Mouse (Mus musculus) stomach, embryonic 14.5 days (tissue): ENCODE results near the gene Kcnt1. TPM values are rescaled to one million over a fixed set of nuclear protein-coding genes. Genes with fewer than 3 reads are reported as not detected.

Source experiments
- ATAC-seq: fragments of 200-750 bp; cut with Nextera tagmentation; 2 replicates; pipeline ENCODE4 v1.8.0; 2017; ENCODE audit warnings: low read depth, moderate TSS enrichment; ENCODE audit not compliant: insufficient number of reproducible peaks, insufficient read depth, low FRiP score
- H3K27ac ChIP-seq: fragments of 300-500 bp; sonication (generic); 2 replicates; pipeline ENCODE4 v1.5.1; 2014; ENCODE audit warnings: mild to moderate bottlenecking, low read length, moderate library complexity, mixed read lengths
- H3K27me3 ChIP-seq: fragments of 300-500 bp; sonication (generic); 2 replicates; pipeline ENCODE4 v1.6.1; 2014; ENCODE audit warnings: low read length, control low read depth, mixed read lengths; ENCODE audit not compliant: control insufficient read depth, insufficient read depth
- H3K36me3 ChIP-seq: fragments of 300-500 bp; sonication (generic); 2 replicates; pipeline ENCODE4 v1.6.1; 2014; ENCODE audit warnings: mild to moderate bottlenecking, control low read depth, low read length, moderate library complexity, mixed read lengths; ENCODE audit not compliant: control insufficient read depth, insufficient read depth
- H3K4me1 ChIP-seq: fragments of 300-500 bp; sonication (generic); 2 replicates; pipeline ENCODE4 v1.6.1; 2014; ENCODE audit warnings: low read length, control low read depth, mixed read lengths; ENCODE audit not compliant: control insufficient read depth, insufficient read depth
- H3K4me2 ChIP-seq: fragments of 300-500 bp; sonication (generic); replicated peaks from 2 replicates; pipeline ENCODE4 v1.6.1; 2014; ENCODE audit warnings: low read depth, low read length, control low read depth
- H3K4me3 ChIP-seq: fragments of 300-500 bp; sonication (generic); 2 replicates; pipeline ENCODE4 v1.5.1; 2014; ENCODE audit warnings: low read depth, low read length, control low read depth
- H3K9ac ChIP-seq: fragments of 300-500 bp; sonication (generic); replicated peaks from 2 replicates; pipeline ENCODE4 v1.6.1; 2014; ENCODE audit warnings: low read depth, mild to moderate bottlenecking, control low read depth, low read length, moderate library complexity, mixed read lengths
- H3K9me3 ChIP-seq: fragments of 300-500 bp; sonication (generic); 2 replicates; pipeline ENCODE4 v1.6.1; 2016; ENCODE audit warnings: low read depth, low read length, control low read depth; ENCODE audit not compliant: control insufficient read depth
- WGBS: fragments of 180-500 bp; shearing (Covaris S2); extraction: QIAGEN DNeasy Blood & Tissue Kit; methylation state at CpG from one replicate; pipeline ENCODE4 v1.1.7; 2014; 5-methylcytosine and 5-hydroxymethylcytosine counted together
- polyA plus RNA-seq: library from polyadenylated mRNA; unstranded; fragments of >200 nt; fragmentation: Nextera tagmentation; extraction: Ambion mirVana; gene quantifications from 2 replicates; pipeline ENCODE4 v1.2.1, GENCODE M21; 2014

The Kcnt1 gene
- polyA plus RNA-seq, 1 experiment from 2014 or later, result 0.80 TPM

GRCm38 (mm10) chr2:25862696-25863270 lies 751 bp upstream of the Kcnt1 start:
- H3K27ac ChIP-seq, result no peak overlapping the region
- no peaks in the 10 kb centered on the region for H3K9me3 ChIP-seq
- H3K9ac ChIP-seq, result no peak overlapping the region
- peak overlapping the region; percentile 38; the same call in 1 of the 2 replicates for H3K4me3 ChIP-seq
- H3K36me3 ChIP-seq, result no peaks in the 10 kb centered on the region
- H3K4me2 ChIP-seq, result peak overlapping the region; percentile 95
- 51% methylated on average over 5 of the region's 5 CpGs for WGBS
- peaks cover 7% of the 10 kb centered on the region for H3K4me1 ChIP-seq
- no peak for ATAC-seq
- peaks cover 4% of the 10 kb centered on the region; the same call in 1 of the 2 replicates for H3K27me3 ChIP-seq

DNA sequence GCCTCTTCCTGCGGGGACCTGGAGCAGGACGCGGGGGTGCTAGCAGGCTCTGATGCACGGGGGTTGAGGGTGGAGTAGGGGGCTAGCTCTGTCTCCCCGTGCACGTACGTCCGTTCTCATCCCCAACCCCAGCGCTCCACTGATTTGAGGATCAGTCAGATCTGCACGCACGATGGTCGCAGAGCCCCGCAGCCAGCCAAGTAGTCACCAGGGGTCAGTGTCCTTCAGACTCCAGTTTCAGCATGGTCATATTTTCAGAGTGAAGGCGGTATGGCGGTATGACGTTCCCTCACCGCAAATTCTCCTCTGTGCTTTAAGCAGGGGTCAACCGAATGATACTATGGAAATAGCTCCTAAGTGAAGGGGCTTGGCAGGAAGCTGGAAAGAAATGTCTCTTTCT lies 696 bp downstream of the Kcnt1 start:
- no peaks in the 10 kb centered on the region for H3K9me3 ChIP-seq
- H3K27me3 ChIP-seq, result peaks cover 4% of the 10 kb centered on the region; the same call in 1 of the 2 replicates
- 4% methylated on average over 18 of the region's 18 CpGs for WGBS
- peak overlapping the region; percentile 38; the same call in 1 of the 2 replicates for H3K4me3 ChIP-seq
- no peak overlapping the region for H3K9ac ChIP-seq
- no peaks in the 10 kb centered on the region for H3K36me3 ChIP-seq
- peak overlapping the region; percentile 95 for H3K4me2 ChIP-seq
- no peak for ATAC-seq
- no peak overlapping the region for H3K27ac ChIP-seq
- peaks cover 7% of the 10 kb centered on the region for H3K4me1 ChIP-seq

DNA sequence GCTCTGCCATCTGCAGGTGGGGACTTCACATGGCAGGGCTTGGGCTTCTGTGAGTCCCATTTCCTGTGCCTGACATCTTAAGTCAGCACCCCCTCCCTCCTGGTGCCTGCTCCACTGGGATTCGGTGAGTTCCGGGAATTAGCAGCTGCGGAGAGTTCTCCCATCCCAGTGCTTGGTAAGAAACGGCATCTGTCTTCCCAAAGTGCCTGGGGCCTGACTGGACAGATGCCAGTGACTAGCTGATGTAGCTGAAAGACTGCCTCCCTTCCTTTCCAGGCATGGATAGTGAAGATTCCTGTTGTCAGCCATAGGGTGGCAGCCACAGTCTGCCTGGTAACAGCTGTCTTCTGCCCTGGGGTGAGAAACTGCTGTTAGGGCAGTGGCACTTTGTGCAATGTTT lies 1.9 kb downstream of the Kcnt1 start:
- Histone ChIP-seq H3K4me2 (no peak overlapping the region), H3K9me3 (no peaks in the 10 kb centered on the region), H3K4me3 (no peak overlapping the region), H3K9ac (no peak overlapping the region), H3K27ac (no peak overlapping the region), H3K36me3 (no peaks in the 10 kb centered on the region), H3K27me3 (peaks cover 4% of the 10 kb centered on the region; the same call in 1 of the 2 replicates), H3K4me1 (peaks cover 7% of the 10 kb centered on the region)
- WGBS, result 16% methylated on average over 4 of the region's 4 CpGs
- ATAC-seq, result no peak

DNA sequence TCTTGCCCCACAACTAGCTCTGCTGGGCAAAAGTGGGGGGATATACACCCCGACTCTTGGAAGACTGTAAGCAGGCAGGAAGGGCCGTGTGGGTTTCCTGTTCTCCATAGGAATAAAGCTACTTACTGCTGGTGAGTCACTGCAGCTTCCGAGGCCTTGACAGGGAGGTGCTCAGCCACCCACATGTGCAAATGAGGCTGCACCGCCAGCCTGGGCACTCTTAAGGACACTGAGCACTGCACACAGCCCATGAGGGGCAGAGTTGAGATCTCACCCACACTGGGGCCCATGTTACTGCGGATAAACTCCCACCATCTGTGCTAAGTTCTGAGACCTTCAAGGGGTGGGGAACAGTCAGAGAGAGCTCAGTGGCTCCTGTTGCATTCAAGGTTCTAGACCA lies 3.1 kb downstream of the Kcnt1 start:
- no peak overlapping the region for H3K4me2 ChIP-seq
- peaks cover 7% of the 10 kb centered on the region for H3K4me1 ChIP-seq
- no peak for ATAC-seq
- no peak overlapping the region for H3K9ac ChIP-seq
- no peak overlapping the region for H3K4me3 ChIP-seq
- no peaks in the 10 kb centered on the region for H3K9me3 ChIP-seq
- no peak overlapping the region for H3K27ac ChIP-seq
- peaks cover 4% of the 10 kb centered on the region; the same call in 1 of the 2 replicates for H3K27me3 ChIP-seq
- H3K36me3 ChIP-seq, result no peaks in the 10 kb centered on the region
- WGBS, result 53% methylated on average over 5 of the region's 5 CpGs

DNA sequence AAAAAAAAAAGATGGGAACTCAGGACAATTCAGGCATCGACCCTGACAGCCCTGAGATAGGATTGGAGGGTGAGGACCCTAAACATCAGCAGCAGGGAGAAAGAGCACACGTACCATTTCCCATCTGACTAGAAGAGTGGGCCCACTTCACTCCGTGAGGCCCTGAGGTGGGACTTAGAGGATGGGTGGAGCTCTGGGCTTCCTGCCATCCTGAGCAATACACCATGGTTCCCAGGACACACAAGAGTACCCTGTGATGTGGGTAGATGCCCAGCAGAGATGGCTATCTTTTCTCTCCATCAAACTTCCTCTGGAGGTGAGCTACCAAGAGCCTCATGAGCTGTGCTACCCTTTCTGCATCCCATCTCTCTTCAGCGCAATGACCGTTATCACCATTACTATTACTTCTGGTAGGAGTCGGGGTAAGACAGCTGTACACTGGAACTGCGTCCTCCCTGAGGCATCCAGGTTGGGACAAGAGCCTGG lies 13.8 kb downstream of the Kcnt1 start:
- no peak overlapping the region for H3K9ac ChIP-seq
- H3K4me1 ChIP-seq, result peaks cover 4% of the 10 kb centered on the region; the same call in 1 of the 2 replicates
- ATAC-seq, result no peak
- H3K27ac ChIP-seq, result no peak overlapping the region
- peak overlapping the region; percentile 32 for H3K4me3 ChIP-seq
- H3K27me3 ChIP-seq, result peaks cover 24% of the 10 kb centered on the region
- peak overlapping the region; percentile 56 for H3K4me2 ChIP-seq
- no peaks in the 10 kb centered on the region for H3K9me3 ChIP-seq
- no peaks in the 10 kb centered on the region for H3K36me3 ChIP-seq
- WGBS, result 30% methylated on average over 7 of the region's 7 CpGs

DNA sequence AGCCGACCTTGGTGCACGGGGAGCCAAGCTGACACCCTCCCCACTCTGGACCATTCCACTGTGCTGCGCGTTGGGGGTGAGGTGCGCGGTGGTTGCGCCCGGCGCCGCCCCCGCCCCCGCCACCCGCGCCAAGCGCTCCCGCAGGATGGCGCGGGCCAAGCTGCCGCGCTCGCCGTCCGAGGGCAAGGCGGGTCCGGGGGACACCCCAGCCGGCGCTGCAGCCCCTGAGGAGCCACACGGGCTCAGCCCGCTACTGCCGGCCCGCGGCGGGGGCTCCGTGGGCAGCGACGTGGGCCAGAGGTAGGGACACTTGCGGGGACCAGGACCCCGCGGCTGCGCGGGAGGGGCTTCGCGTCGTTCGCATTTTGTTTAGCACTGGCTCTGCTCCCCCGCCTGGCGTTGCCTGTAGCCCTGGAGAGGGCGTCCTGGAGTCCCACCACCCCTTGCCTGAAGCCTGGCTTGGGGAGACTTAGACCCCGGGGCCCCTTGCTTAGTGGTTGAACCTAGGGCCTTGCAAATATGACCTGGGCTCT lies 14.3 kb downstream of the Kcnt1 start:
- 3% methylated on average over 44 of the region's 49 CpGs for WGBS
- peak overlapping the region; percentile 56 for H3K4me2 ChIP-seq
- no peak overlapping the region for H3K27ac ChIP-seq
- peaks cover 4% of the 10 kb centered on the region; the same call in 1 of the 2 replicates for H3K4me1 ChIP-seq
- H3K9ac ChIP-seq, result no peak overlapping the region
- no peaks in the 10 kb centered on the region for H3K9me3 ChIP-seq
- no peak for ATAC-seq
- H3K4me3 ChIP-seq, result peak overlapping the region; percentile 32
- peaks cover 24% of the 10 kb centered on the region for H3K27me3 ChIP-seq
- no peaks in the 10 kb centered on the region for H3K36me3 ChIP-seq

- no peak for ATAC-seq
- peaks cover 24% of the 10 kb centered on the region for H3K27me3 ChIP-seq
Measured at GRCm38 (mm10) chr2:25878516-25878915, 15.0 kb downstream of the Kcnt1 start.

GRCm38 (mm10) chr2:25879061-25879460 lies 15.5 kb downstream of the Kcnt1 start:
- no peak for ATAC-seq
- H3K27me3 ChIP-seq, result peaks cover 24% of the 10 kb centered on the region
- H3K9ac ChIP-seq, result no peak overlapping the region
- no peaks in the 10 kb centered on the region for H3K9me3 ChIP-seq
- peaks cover 4% of the 10 kb centered on the region; the same call in 1 of the 2 replicates for H3K4me1 ChIP-seq
- 73% methylated on average over 4 of the region's 4 CpGs for whole genome bisulfite sequencing
- H3K36me3 ChIP-seq, result no peaks in the 10 kb centered on the region
- no peak overlapping the region for H3K4me3 ChIP-seq
- no peak overlapping the region for H3K4me2 ChIP-seq
- no peak overlapping the region for H3K27ac ChIP-seq

More at GRCm38 (mm10) chr2:25878516-25878915, 15.0 kb downstream of the Kcnt1 start:
- no peak overlapping the region for H3K4me2 ChIP-seq
- no peaks in the 10 kb centered on the region for H3K9me3 ChIP-seq
- no peak overlapping the region for H3K9ac ChIP-seq
- 83% methylated on average over 2 of the region's 2 CpGs for WGBS
- no peak overlapping the region for H3K27ac ChIP-seq
- H3K36me3 ChIP-seq, result no peaks in the 10 kb centered on the region
- peaks cover 4% of the 10 kb centered on the region; the same call in 1 of the 2 replicates for H3K4me1 ChIP-seq
- no peak overlapping the region for H3K4me3 ChIP-seq
